Mouse (Mus musculus) intestine, embryonic 15.5 days (tissue): Measurements from ENCODE around the gene St5. TPM values are rescaled to one million over a fixed set of nuclear protein-coding genes. Genes with fewer than 3 reads are reported as not detected.

Experiments used
- ATAC-seq: fragments of 200-750 bp; cut with Nextera tagmentation; 2 replicates; pipeline ENCODE4 v1.8.0; 2017; ENCODE audit warnings: moderate TSS enrichment, moderate library complexity
- H3K27ac ChIP-seq: fragments of 300-500 bp; sonication (generic); 2 replicates; pipeline ENCODE4 v1.5.1; 2015; ENCODE audit warnings: mild to moderate bottlenecking, inconsistent platforms
- H3K27me3 ChIP-seq: fragments of 300-500 bp; sonication (generic); replicated peaks from 2 replicates; pipeline ENCODE4 v1.6.1; 2015; ENCODE audit warnings: inconsistent platforms
- H3K36me3 ChIP-seq: fragments of 300-500 bp; sonication (generic); 2 replicates; pipeline ENCODE4 v1.6.1; 2015; ENCODE audit warnings: inconsistent platforms
- H3K4me1 ChIP-seq: fragments of 300-500 bp; sonication (generic); replicated peaks from 2 replicates; pipeline ENCODE4 v1.6.1; 2015; ENCODE audit warnings: inconsistent platforms
- H3K4me2 ChIP-seq: fragments of 300-500 bp; sonication (generic); replicated peaks from 2 replicates; pipeline ENCODE4 v1.6.1; 2015; ENCODE audit warnings: mild to moderate bottlenecking, inconsistent platforms
- H3K4me3 ChIP-seq: fragments of 300-500 bp; sonication (generic); replicated peaks from 2 replicates; pipeline ENCODE4 v1.5.1; 2015; ENCODE audit warnings: inconsistent platforms
- H3K9ac ChIP-seq: fragments of 300-500 bp; sonication (generic); 2 replicates; pipeline ENCODE4 v1.6.1; 2015; ENCODE audit warnings: inconsistent platforms
- H3K9me3 ChIP-seq: fragments of 300-500 bp; sonication (generic); 2 replicates; pipeline ENCODE4 v1.6.1; 2016; ENCODE audit warnings: inconsistent platforms
- WGBS: fragments of 180-500 bp; shearing (Covaris S2); methylation state at CpG from one replicate; pipeline ENCODE4 v1.1.7; 2015; 5-methylcytosine and 5-hydroxymethylcytosine counted together
- polyA plus RNA-seq: library from polyadenylated mRNA; unstranded; fragments of >200 nt; fragmentation: Nextera tagmentation; extraction: Ambion mirVana; gene quantifications from 2 replicates; pipeline ENCODE4 v1.2.1, GENCODE M21; 2015

Gene St5
- polyA plus RNA-seq, 1 experiment from 2014 or later, result 64.4 TPM

- H3K9me3 ChIP-seq, result no peaks in the 10 kb centered on the region
- peaks cover 53% of the 10 kb centered on the region for H3K36me3 ChIP-seq
- no peaks in the 10 kb centered on the region for H3K27me3 ChIP-seq
- peak; percentile 9; the same call in 1 of the 2 replicates for ATAC-seq
- H3K27ac ChIP-seq, result 0 out of 2 replicates have a peak overlapping the region, but pooled peaks have one; percentile 14
- H3K4me1 ChIP-seq, result peaks cover 5% of the 10 kb centered on the region; the same call in 1 of the 2 replicates
- H3K9ac ChIP-seq, result no peak overlapping the region
- 67% methylated on average over 16 of the region's 16 CpGs for WGBS
- H3K4me2 ChIP-seq, result no peak overlapping the region
- H3K4me3 ChIP-seq, result no peak overlapping the region
Observed at GRCm38 (mm10) chr7:109525740-109526663, 177.4 kb downstream of the St5 start.

GRCm38 (mm10) chr7:109524763-109525162 lies 178.6 kb downstream of the St5 start:
- peaks cover 42% of the 10 kb centered on the region for H3K36me3 ChIP-seq

GRCm38 (mm10) chr7:109524442-109524744 lies 179.0 kb downstream of the St5 start:
- H3K9me3 ChIP-seq, result no peaks in the 10 kb centered on the region
- H3K9ac ChIP-seq, result no peak overlapping the region
- no peaks in the 10 kb centered on the region for H3K27me3 ChIP-seq
- peaks cover 11% of the 10 kb centered on the region for H3K4me1 ChIP-seq
- ATAC-seq, result no peak
- H3K4me2 ChIP-seq, result no peak overlapping the region
- 0 out of 2 replicates have a peak overlapping the region, but pooled peaks have one; percentile 4 for H3K27ac ChIP-seq
- H3K36me3 ChIP-seq, result peaks cover 41% of the 10 kb centered on the region
- no peak overlapping the region for H3K4me3 ChIP-seq

More at GRCm38 (mm10) chr7:109524763-109525162, 178.6 kb downstream of the St5 start:
- Histone ChIP-seq H3K9ac (no peak overlapping the region), H3K9me3 (no peaks in the 10 kb centered on the region), H3K4me1 (peaks cover 11% of the 10 kb centered on the region), H3K4me2 (no peak overlapping the region), H3K27ac (0 out of 2 replicates have a peak overlapping the region, but pooled peaks have one; percentile 4), H3K27me3 (no peaks in the 10 kb centered on the region), H3K4me3 (no peak overlapping the region)
- 70% methylated on average over 3 of the region's 3 CpGs for WGBS
- no peak for ATAC-seq

GRCm38 (mm10) chr7:109523741-109524441 lies 179.5 kb downstream of the St5 start:
- peaks cover 41% of the 10 kb centered on the region for H3K36me3 ChIP-seq
- ATAC-seq, result no peak
- 67% methylated on average over 6 of the region's 6 CpGs for WGBS
- no peaks in the 10 kb centered on the region for H3K27me3 ChIP-seq
- no peak overlapping the region for H3K4me2 ChIP-seq
- peaks cover 11% of the 10 kb centered on the region for H3K4me1 ChIP-seq
- H3K27ac ChIP-seq, result 0 out of 2 replicates have a peak overlapping the region, but pooled peaks have one; percentile 4
- H3K9me3 ChIP-seq, result no peaks in the 10 kb centered on the region
- no peak overlapping the region for H3K4me3 ChIP-seq
- no peak overlapping the region for H3K9ac ChIP-seq

DNA sequence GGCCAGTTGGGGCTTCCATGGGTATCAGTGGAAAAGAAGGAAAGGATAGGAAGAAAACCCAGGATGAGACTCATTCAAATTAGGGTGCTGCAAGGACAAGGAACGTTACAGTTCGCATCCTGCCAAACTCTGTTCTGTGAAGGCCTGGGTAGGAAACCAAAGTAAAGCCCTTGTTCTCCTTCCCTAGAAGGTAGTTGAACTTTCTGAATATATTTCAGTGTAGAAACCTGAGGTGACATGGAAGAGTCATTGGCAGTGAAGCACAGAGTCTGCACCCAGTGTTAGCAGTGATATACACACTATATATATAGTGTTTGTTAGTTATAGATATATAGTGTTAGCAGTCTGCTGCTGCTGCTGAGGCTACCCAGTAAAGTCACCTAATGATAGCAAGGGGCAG lies 180.1 kb downstream of the St5 start:
- Histone ChIP-seq H3K9ac (no peak overlapping the region), H3K36me3 (peaks cover 38% of the 10 kb centered on the region), H3K9me3 (no peaks in the 10 kb centered on the region), H3K4me1 (peaks cover 8% of the 10 kb centered on the region), H3K27me3 (no peaks in the 10 kb centered on the region), H3K4me2 (no peak overlapping the region), H3K4me3 (no peak overlapping the region), H3K27ac (no peak overlapping the region)
- WGBS, result 64% methylated on average over 2 of the region's 2 CpGs
- no peak for ATAC-seq

GRCm38 (mm10) chr7:109522084-109522483 lies 181.3 kb downstream of the St5 start:
- ATAC-seq, result no peak
- H3K27ac ChIP-seq, result no peak overlapping the region
- no peaks in the 10 kb centered on the region for H3K27me3 ChIP-seq
- no peak overlapping the region for H3K4me2 ChIP-seq
- H3K4me1 ChIP-seq, result peaks cover 14% of the 10 kb centered on the region
- H3K4me3 ChIP-seq, result no peak overlapping the region
- H3K9me3 ChIP-seq, result no peaks in the 10 kb centered on the region
- peaks cover 25% of the 10 kb centered on the region for H3K36me3 ChIP-seq
- no peak overlapping the region for H3K9ac ChIP-seq
- WGBS, result 78% methylated on average over 5 of the region's 5 CpGs

- Histone ChIP-seq H3K4me1 (peaks cover 14% of the 10 kb centered on the region), H3K4me2 (peak overlapping the region; percentile 79), H3K9ac (peak overlapping the region; percentile 98), H3K9me3 (no peaks in the 10 kb centered on the region), H3K4me3 (peak overlapping the region; percentile 96), H3K27ac (peak overlapping the region; percentile 93), H3K36me3 (peaks cover 22% of the 10 kb centered on the region), H3K27me3 (no peaks in the 10 kb centered on the region)
- no peak for ATAC-seq
- 4% methylated on average over 10 of the region's 10 CpGs for WGBS
Observed at GRCm38 (mm10) chr7:109519936-109520335, 183.5 kb downstream of the St5 start.

GRCm38 (mm10) chr7:109518838-109519696 lies 184.3 kb downstream of the St5 start, which contains the start of gene Rpl27a:
Gene Rpl27a (plus strand): TSS chr7:109519147.
- H3K4me1 ChIP-seq, result peaks cover 14% of the 10 kb centered on the region
- peak within 1 kb of the TSS; percentile 93 for H3K27ac ChIP-seq
- under 1% methylated on average over 72 of the region's 72 CpGs for WGBS
- H3K9ac ChIP-seq, result peak within 1 kb of the TSS; percentile 98
- no peaks in the 10 kb centered on the region for H3K9me3 ChIP-seq
- no peaks in the 10 kb centered on the region for H3K27me3 ChIP-seq
- peak within 1 kb of the TSS; percentile 96 for H3K4me3 ChIP-seq
- H3K4me2 ChIP-seq, result peak within 1 kb of the TSS; percentile 79
- H3K36me3 ChIP-seq, result peaks cover 15% of the 10 kb centered on the region
- ATAC-seq, result peak; percentile 96

DNA sequence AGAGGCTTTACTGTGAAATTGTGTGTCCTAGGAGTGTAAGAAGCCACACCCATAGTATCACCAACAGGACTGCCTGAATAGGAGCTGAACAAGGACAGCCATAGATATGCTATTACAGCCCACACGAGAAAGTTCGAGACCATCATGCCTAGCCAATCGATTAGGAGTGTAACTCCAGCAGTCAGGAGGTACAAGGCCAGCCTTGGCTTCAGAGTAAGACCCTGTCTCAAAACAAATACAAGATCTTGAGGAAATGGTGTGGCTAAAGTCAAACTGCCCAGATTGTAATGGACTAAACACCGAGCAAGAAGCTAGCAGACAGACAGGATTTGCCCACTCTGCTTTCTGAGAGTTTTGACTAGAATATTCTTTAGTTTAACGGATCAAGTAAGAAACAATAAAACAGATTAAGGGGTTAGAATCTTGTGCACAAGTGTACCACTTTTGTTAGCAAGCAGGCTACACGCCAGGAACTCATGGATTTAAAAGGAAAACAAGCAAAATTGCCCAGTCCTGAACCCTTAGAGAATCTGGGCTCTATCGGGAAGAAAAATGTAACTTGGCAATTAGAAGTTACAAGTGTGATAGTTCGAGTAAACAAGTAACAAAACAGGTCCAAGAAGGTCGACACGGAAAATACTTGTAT lies 185.2 kb downstream of the St5 start:
- Histone ChIP-seq H3K36me3 (peaks cover 9% of the 10 kb centered on the region; the same call in 1 of the 2 replicates), H3K9ac (peak overlapping the region; percentile 45), H3K4me2 (peak overlapping the region; percentile 61), H3K4me1 (peaks cover 14% of the 10 kb centered on the region), H3K9me3 (no peaks in the 10 kb centered on the region), H3K27me3 (no peaks in the 10 kb centered on the region), H3K27ac (peak overlapping the region; percentile 93), H3K4me3 (peak overlapping the region; percentile 96)
- WGBS, result 12% methylated on average over 10 of the region's 10 CpGs
- peak; percentile 24; the same call in 1 of the 2 replicates for ATAC-seq

DNA sequence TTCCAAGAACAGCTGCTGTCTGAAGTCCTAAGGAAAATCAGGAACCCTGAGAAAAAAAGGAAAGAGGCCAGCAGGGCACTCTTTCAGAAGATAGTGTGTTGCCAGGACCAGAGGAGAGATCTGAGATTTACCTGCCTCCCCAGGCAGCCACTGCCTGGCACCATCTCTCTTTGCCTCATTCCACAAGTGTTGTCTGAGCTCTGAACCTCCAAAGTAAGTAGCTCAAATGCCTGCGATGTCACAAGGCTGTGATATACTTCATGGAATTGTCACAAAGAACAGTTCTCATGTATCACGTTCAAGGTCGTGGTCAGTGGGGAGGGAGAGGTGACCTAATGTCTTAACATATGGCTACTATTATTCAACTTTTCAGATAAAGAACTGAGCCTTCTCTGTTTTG lies 186.9 kb downstream of the St5 start:
- no peak for ATAC-seq
- H3K4me1 ChIP-seq, result peaks cover 14% of the 10 kb centered on the region
- no peaks in the 10 kb centered on the region for H3K27me3 ChIP-seq
- H3K4me3 ChIP-seq, result no peak overlapping the region
- no peak overlapping the region for H3K9ac ChIP-seq
- no peak overlapping the region for H3K27ac ChIP-seq
- no peak overlapping the region for H3K4me2 ChIP-seq
- 90% methylated on average over 3 of the region's 3 CpGs for WGBS
- no peaks in the 10 kb centered on the region for H3K9me3 ChIP-seq
- H3K36me3 ChIP-seq, result no peaks in the 10 kb centered on the region

GRCm38 (mm10) chr7:109511838-109512237 lies 191.6 kb downstream of the St5 start:
- no peak for ATAC-seq
- H3K27me3 ChIP-seq, result no peaks in the 10 kb centered on the region
- no peaks in the 10 kb centered on the region for H3K4me1 ChIP-seq
- no peak overlapping the region for H3K4me3 ChIP-seq
- H3K36me3 ChIP-seq, result no peaks in the 10 kb centered on the region
- H3K4me2 ChIP-seq, result no peak overlapping the region
- WGBS, result 84% methylated on average over 3 of the region's 3 CpGs
- H3K9me3 ChIP-seq, result no peaks in the 10 kb centered on the region
- no peak overlapping the region for H3K9ac ChIP-seq
- no peak overlapping the region for H3K27ac ChIP-seq
